ENCODE assay signal across 17 mouse cellular contexts in genomic region chr7:44595131-44595561, GRCm38 (mm10). TPM values are rescaled to one million over a fixed set of nuclear protein-coding genes. Genes with fewer than 3 reads are reported as not detected.
"Had no signal": no experiment of that assay in that cellular context is flagged by ENCODE, and none has a peak within 500 bp of the region (broad histone marks: within the 10 kb centered on the region; RNA-seq: fewer than 3 reads in every experiment).

No protein-coding gene starts in this region.

- DNase-seq: kidney, postnatal 10 days; kidney, postnatal 4 days; lung, adult 2 months; lung, postnatal 36 days; retina, postnatal 1 day; thymus, adult 2 months; thymus, postnatal 25 days had no signal

- ATAC-seq: lung, postnatal 0 days; midbrain, embryonic 15.5 days had no signal

- H3K9me3 ChIP-seq: limb, embryonic 10.5 days; liver, embryonic 15.5 days; midbrain, embryonic 15.5 days; neural tube, embryonic 12.5 days; stomach, embryonic 15.5 days had no signal

- H3K36me3 ChIP-seq: limb, embryonic 10.5 days; liver, embryonic 15.5 days; stomach, embryonic 15.5 days had no signal

- H3K4me3 ChIP-seq: limb, embryonic 10.5 days; liver, embryonic 15.5 days; neural tube, embryonic 12.5 days; stomach, embryonic 15.5 days had no signal

- H3K9ac ChIP-seq: liver, embryonic 15.5 days; stomach, embryonic 15.5 days had no signal

- H3K4me2 ChIP-seq: liver, embryonic 11.5 days; liver, embryonic 15.5 days; stomach, embryonic 15.5 days had no signal

- H3K27ac ChIP-seq: left cerebral cortex, adult 2 months; limb, embryonic 10.5 days; liver, embryonic 15.5 days; neural tube, embryonic 12.5 days; stomach, embryonic 15.5 days had no signal

RNA-seq across cellular contexts. Expression of gene Napsa, which starts 23.0 kb away (rescaled TPM):
- total RNA-seq: layer of hippocampus, postnatal 25 days; left cerebral cortex, postnatal 14 days had no signal
